Mouse (Mus musculus): ENCODE measurements at regions not wholly inside any gene's neighbourhood (a gene's known extent, or its start where the extent isn't known, plus 50 kb on each side); places are given as distances from the start of the nearest gene placed in this dataset.

GRCm38 (mm10) chr6:52079501-52079900 is 67.2 kb upstream of the Skap2 start:
- TF ChIP-seq POLR2A (IDR thresholded peaks at IDR 0.05; ENCODE audit: control insufficient read depth, low read depth, low read length) (no peak), CTCF (IDR thresholded peaks at IDR 0.05; ENCODE audit: control insufficient read depth, insufficient read depth, insufficient replicate concordance, low read depth, low read length) (no peak)
